Mouse (Mus musculus) Patski (cell line): ENCODE data around the gene Dhx16. TPM values are rescaled to one million over a fixed set of nuclear protein-coding genes. Genes with fewer than 3 reads are reported as not detected.

Experiments
- ATAC-seq: fragments of 100-300 bp; one replicate; pipeline ENCODE4 v1.8.0; 2021
- CTCF ChIA-PET: fragments of 350-600 bp; sonication (Branson Sonifier 250); formaldehyde crosslinking; loops from one replicate; lab custom pipeline; 2022; ENCODE audit warnings: inconsistent platforms; lab: Charles Lee
- POLR2A ChIA-PET: fragments of 350-600 bp; sonication (Branson Sonifier 250); formaldehyde crosslinking; loops from one replicate; lab custom pipeline; 2022; ENCODE audit warnings: antibody characterized with exemption, inconsistent platforms; lab: Charles Lee
- DNase-seq: peaks from one replicate; pipeline ENCODE4 v3.0.0-alpha.2; 2011; ENCODE audit warnings: low read depth, low spot score
- H3K27me3 ChIP-seq: fragments of 371-371 bp; one replicate; pipeline ENCODE4 v1.5.1; 2021
- CTCF ChIP-seq: fragments of 100-300 bp; IDR thresholded peaks from one replicate; pipeline ENCODE4 v1.5.1; 2021
- in situ Hi-C: fragments of 300-500 bp; cut with MboI; formaldehyde crosslinking; loops from 3 replicates; pipeline ENCODE4 v1.11.1; 2018; ENCODE audit warnings: low pct_unique_long_range_greater_than_20kb, mixed read lengths
- polyA plus RNA-seq: library from polyadenylated mRNA; unstranded; gene quantifications from one replicate; pipeline ENCODE4 v1.2.3, GENCODE M21; 2021

Gene Dhx16
- polyA plus RNA-seq, 1 experiment from 2014 or later = 68.9 TPM

DNA sequence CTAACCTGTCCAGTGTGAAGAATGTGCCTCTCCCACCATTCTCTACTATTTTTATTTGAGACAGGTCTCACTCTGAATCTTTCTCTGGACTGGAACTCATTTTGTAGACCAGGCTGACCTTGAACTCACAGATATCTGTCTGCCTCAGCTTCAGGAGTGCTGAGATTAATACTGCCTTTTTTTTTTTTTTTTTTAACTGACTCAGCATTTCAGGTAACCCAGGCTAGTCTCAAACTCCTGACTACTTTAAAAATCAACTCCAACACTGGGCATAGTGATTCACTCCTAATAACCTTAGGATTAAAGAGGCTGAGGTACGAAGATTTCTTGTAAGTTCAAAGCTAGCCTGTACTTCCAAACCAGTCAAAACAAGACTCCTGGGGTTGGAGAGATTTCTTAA lies 26.0 kb downstream of the Dhx16 start:
- ChIA-PET POLR2A (no interaction called here), CTCF (interaction anchor here (0.7 to 2.2 kb wide), 2 partner anchors 10 to 32 kb away, joined by 3 to 8 read pairs; partner anchors contain the start of gene Mrps18b)
- DNase-seq (no peak), ATAC-seq (no peak)
- no peaks in the 10 kb centered on the region for H3K27me3 ChIP-seq
- in situ Hi-C loops = loop anchor here (25.0 kb wide), 1 partner anchor 1793 kb away; the partner anchor contains the start of genes Brd2 and H2-DMa
- no peak for TF ChIP-seq CTCF

DNA sequence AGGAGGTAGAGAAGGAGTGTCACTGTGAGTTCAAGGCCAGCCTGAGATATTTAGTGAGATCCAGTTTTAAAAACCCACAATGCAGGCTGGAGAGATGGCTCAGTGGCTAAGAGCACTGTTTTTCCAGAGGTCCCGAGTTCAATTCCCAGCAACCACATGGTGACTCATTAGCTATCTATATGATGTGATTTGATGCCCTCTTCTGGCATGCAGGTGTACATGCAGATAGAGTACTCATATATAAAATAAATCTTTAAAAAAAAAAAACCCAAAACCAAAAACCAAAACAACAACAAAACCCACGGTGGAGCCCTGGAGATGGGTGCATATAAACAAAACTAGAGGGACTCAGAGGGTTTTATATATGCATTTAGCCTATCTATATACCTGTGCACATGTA lies 28.0 kb downstream of the Dhx16 start:
- no peaks in the 10 kb centered on the region for H3K27me3 ChIP-seq
- TF ChIP-seq CTCF = no peak
- DNase-seq = no peak
- ChIA-PET POLR2A (interaction anchor here (0.8 to 1.4 kb wide), 3 partner anchors 11 to 75 kb away, joined by 3 to 4 read pairs (median 4); no protein-coding TSS in a partner anchor), CTCF (interaction anchor here (1.4 to 2.2 kb wide), 3 partner anchors 11 to 72 kb away, joined by 5 to 8 read pairs (median 5); no protein-coding TSS in a partner anchor)
- in situ Hi-C loops = loop anchor here (25.0 kb wide), 1 partner anchor 1795 kb away; the partner anchor contains the start of genes Brd2 and H2-DMa
- no peak for ATAC-seq

DNA sequence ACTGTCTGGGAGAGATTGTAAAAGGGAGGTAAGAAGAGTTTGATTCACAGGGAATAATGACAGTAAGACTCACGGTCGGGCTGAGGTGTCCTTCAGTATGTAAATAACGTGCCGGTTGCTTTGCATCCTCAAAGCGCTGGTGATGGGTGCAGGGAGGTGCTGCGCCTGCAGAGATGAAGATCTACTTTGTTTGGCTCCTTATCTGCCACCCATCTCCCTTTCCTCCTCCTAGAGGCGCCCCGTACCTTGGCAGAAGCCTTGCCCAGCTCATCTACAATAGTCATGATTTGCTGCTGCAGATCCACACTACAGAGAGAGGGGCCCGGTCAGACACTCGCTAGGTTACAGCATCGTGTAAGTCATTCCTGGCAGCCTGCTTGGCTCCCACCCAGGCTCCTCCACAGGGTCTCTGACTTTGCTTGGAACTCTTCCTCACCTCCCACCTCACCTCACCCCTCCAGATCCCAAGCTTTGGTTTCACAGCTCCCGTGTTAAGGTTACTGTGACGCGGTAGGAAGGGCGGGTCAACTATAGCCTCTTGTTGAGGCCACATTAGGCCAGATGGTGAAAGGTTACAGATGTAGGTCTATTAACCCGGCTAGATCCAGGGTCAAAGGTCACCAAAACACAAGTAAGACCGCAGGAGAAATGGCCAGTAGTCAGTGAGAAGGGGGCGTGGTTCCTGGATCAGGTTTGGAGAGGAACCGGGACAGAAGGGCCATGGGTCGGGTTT lies 29.7 kb downstream of the Dhx16 start:
- no peak for ATAC-seq
- ChIA-PET CTCF (no interaction called here), POLR2A (interaction anchor here (0.9 to 1.0 kb wide), 2 partner anchors 9 to 14 kb away, joined by 3 read pairs; no protein-coding TSS in a partner anchor)
- in situ Hi-C loops = loop anchor here (25.0 kb wide), 1 partner anchor 1797 kb away; the partner anchor contains the start of genes Brd2 and H2-DMa
- DNase-seq = no peak
- no peaks in the 10 kb centered on the region for H3K27me3 ChIP-seq
- no peak for TF ChIP-seq CTCF

DNA sequence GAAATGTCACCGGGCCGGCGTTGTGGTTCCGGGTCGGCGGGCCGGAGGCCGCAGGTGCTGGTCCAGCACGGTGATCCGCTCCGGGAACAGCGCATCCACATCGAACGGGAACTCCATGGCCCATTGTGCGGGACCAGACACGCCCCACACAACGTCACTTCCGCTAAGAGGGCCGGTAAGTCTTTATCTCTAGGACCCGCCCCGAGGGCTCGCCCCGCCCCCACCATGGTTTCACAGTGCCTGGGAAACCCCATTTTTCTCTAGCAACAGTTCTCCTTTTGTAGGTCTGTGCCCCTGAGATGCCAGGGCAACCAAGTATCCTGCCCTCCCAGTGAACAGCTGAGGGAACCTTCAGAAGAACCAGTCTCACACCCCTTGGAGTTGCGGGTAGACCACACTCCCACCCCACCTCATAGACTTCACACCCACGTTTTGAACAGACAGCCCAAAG lies 30.3 kb downstream of the Dhx16 start, which contains the start of gene Atat1:
TSS of gene Atat1 (minus strand) at position 157 of the 451 bp plus-strand sequence.
- DNase-seq = no peak
- in situ Hi-C loops = loop anchor here (25.0 kb wide), 1 partner anchor 1798 kb away; the partner anchor contains the start of genes Brd2 and H2-DMa
- ChIA-PET POLR2A (interaction anchor here (1.0 kb wide), 1 partner anchor 15 kb away, joined by 3 read pairs; no protein-coding TSS in a partner anchor), CTCF (no interaction called here)
- TF ChIP-seq CTCF = no peak
- H3K27me3 ChIP-seq = no peaks in the 10 kb centered on the region
- ATAC-seq = peak; percentile 74

DNA sequence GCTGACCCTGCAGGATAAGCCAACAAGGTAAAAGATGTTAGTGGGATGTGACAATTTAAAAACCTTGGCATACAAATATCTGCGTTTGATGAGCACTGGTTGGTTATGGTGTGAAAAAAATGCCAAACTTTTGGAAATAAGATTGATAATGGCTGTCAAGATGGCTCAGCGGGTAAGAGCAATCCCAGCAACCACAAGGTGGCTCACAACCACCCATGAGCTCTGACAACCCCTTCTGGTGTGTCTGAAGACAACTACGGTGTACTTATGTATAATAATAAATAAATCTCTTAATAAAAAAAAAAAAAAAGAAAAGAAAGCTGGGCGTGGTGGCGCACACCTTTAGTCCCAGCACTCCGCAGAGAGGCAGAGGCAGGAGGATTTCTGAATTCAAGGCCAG lies 35.4 kb downstream of the Dhx16 start:
- DNase-seq = no peak
- ChIA-PET POLR2A (interaction anchor here (0.7 to 1.0 kb wide), 2 partner anchors 80 to 81 kb away, joined by 5 to 6 read pairs; no protein-coding TSS in a partner anchor), CTCF (interaction anchor here (1.1 to 1.6 kb wide), 4 partner anchors 9 to 85 kb away, joined by 3 to 4 read pairs (median 4); partner anchors contain the start of gene Dhx16)

DNA sequence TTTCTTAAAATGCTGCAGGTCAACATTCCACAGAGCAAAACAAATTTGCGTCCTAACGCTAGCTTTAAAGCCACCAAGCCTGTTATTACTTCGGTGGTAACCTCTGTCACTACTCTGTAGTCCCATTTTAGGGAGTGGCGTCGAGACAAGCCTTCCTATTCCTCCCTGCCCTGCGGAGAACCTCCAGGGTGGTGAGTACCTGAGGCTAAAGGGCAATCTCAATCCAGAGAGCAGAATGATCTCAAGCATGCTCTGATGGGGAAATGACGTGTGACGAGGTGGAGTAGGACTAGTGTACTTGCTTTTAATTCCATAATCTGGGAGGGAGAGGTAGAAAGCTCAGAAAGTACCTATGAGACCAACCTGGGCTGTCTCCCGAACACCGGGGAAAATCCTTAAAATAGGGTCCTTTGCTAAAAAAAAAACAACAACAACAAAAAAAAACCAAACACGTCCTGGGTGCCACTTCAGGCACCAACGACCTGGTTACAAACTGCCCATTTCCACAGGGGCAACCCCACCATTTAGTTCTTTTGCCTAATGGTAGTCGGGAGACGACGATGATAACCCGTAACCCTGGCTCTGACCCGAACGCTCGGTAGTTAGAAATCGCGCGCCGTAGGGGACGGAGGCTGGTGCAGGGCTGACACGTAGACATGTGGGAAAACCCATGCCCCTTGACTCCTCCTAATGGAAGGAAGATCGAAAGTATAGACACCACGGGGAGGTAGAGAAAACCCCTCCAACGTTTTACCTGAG lies 36.1 kb downstream of the Dhx16 start:
- ATAC-seq (peak; percentile 3), DNase-seq (no peak)
- in situ Hi-C loops = loop anchor here (5.0 to 25.0 kb wide), 2 partner anchors 78 to 1803 kb away; partner anchors contain the start of genes Brd2, H2-DMa and Tubb5
- POLR2A ChIA-PET = interaction anchor here (0.6 to 1.4 kb wide), 5 partner anchors 18 to 752 kb away, joined by 4 to 7 read pairs (median 5); partner anchors contain the start of gene 2310061I04Rik
- H3K27me3 ChIP-seq = no peaks in the 10 kb centered on the region
- TF ChIP-seq CTCF = no peak
- CTCF ChIA-PET = interaction anchor here (1.1 to 1.6 kb wide), 5 partner anchors 10 to 86 kb away, joined by 3 to 6 read pairs (median 4); partner anchors contain the start of gene Dhx16

More for the DNA sequence above, 35.4 kb downstream of the Dhx16 start:
- no peak for TF ChIP-seq CTCF
- ATAC-seq = no peak
- in situ Hi-C loops = loop anchor here (5.0 to 25.0 kb wide), 2 partner anchors 78 to 1803 kb away; partner anchors contain the start of genes Brd2, H2-DMa and Tubb5
- no peaks in the 10 kb centered on the region for H3K27me3 ChIP-seq

DNA sequence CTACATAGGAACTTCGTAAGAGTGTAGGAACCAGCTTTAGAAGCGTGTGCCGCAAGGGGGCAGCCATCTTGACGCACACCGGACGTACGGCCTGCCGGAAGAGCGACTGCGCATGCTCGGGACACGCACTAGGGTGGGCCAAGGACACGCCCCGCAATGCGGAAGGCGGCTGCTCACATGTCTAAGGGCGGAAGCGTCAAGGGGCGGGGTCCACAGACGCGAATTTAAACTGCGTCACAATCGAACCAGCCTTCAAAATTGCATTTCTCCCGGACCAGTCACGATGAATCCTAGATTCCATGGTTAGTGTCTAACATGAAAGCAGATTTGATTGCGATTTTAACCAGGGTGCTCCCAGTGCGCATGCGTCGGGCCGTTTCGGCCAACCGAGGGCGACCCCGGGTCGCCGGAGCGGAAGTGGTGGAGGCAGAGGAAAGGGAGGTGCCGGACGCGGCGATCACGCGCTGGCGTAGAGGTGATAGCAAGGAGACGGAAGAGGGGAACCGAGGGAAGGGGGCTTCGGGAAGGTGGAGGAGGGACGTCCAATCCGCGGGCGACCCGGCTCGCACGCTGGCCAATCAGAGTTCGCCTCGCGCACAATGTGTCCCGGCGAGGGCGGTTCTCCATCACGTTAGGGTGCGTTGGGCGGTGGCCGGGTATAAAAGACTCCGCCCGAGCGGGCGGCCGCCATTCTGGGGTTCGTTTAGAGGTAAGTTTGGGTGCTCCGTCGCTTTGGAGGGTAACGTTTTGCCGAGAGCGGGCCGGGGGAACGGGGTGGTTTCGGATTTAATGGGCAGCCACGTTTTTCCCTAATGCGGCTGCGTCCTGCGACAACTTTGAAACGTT lies 36.9 kb downstream of the Dhx16 start, which contains the start of the genes Mrps18b and Ppp1r10:
TSS of gene Mrps18b (minus strand) at position 93 of the 846 bp plus-strand sequence.
TSS of gene Ppp1r10 (plus strand) at position 138 of the 846 bp plus-strand sequence.
- peak; percentile 86 for ATAC-seq
- in situ Hi-C loops = loop anchor here (5.0 to 25.0 kb wide), 2 partner anchors 79 to 1804 kb away; partner anchors contain the start of genes Brd2, H2-DMa and Tubb5
- DNase-seq = peak; percentile 98
- ChIA-PET CTCF (interaction anchor here (1.1 to 1.6 kb wide), 4 partner anchors 11 to 87 kb away, joined by 3 to 6 read pairs (median 4); no protein-coding TSS in a partner anchor), POLR2A (interaction anchor here (0.6 to 1.4 kb wide), 3 partner anchors 19 to 753 kb away, joined by 4 to 7 read pairs (median 4); partner anchors contain the start of gene 2310061I04Rik)
- no peak for TF ChIP-seq CTCF
- H3K27me3 ChIP-seq = no peaks in the 10 kb centered on the region

DNA sequence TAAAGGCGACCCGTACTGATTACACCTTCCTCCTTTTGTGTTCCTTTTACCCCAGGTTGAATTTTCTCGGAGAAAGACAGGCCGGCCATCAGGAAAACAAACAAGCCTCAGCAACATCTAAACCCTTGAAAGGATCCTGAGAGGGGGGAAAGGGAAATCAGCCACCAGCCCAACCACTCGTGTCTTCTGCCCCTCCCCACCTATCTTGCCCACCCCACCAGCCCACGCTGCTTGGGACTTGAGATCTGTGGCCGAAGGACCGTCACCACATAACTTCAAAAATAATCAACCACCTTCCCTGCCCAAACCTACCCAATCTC lies 37.5 kb downstream of the Dhx16 start:
- ChIA-PET POLR2A (no interaction called here), CTCF (no interaction called here)
- in situ Hi-C loops = loop anchor here (5.0 to 25.0 kb wide), 2 partner anchors 80 to 1805 kb away; partner anchors contain the start of genes Brd2, H2-DMa and Tubb5
- DNase-seq (no peak), ATAC-seq (no peak)
- H3K27me3 ChIP-seq = no peaks in the 10 kb centered on the region
- no peak for TF ChIP-seq CTCF
